Mouse (Mus musculus): ENCODE results near the gene Synrg. TPM values are rescaled to one million over a fixed set of nuclear protein-coding genes. Genes with fewer than 3 reads are reported as not detected.

The Synrg gene
- 33.5 and 34.3 TPM in 2 replicates for polyA plus RNA-seq (2015; fragmentation: Nextera tagmentation; extraction: Ambion mirVana)

DNA sequence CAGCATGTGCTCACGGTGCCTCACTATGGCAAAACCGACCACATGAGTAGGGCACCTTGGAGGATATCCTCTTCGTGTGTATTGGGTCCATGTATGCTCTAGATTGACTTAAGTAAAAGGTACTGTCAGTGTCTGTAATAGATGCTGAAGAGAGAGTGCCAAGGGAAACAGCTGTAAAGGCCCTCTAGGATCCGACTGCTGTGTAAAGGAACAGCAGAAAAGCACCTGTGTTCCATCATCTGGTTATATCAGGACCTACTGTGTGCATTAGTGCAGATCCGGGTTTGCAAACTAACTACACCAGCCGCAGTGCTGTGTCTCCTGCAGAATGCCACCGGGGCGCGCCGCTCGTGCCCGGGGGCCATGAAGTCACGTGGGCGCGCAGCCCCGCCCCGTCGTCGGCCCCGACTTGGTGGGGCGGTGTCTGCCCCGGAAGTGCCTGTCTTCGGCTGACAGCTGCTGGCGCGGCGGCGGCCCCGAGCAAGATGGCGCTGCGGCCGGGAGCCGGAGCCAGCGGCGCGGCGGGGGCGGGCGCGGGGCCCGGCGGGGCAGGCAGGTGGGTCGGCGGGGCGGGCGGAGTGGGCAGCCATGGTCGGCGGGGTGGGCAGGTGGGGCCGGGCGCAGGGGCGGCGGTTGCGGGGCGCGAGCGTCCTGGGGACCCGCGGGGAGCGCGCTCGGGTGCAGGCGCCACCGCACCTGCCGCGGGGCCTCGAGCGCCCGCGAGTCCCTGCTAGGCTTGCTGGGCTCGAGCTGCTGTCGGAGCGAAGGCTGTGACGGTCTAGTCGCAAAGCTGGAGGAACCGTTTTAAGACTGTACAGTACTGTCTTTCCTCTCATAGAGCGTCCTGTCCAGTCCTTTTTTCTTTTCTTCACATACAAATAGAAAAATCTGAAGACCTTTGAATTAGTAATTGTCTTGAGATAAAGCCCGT lies at the start of gene Synrg:
Synrg (plus strand) TSS at position 438 of the 931 bp plus-strand sequence.
- peak within 1 kb of the TSS; percentile 83 for H3K4me3 ChIP-seq
- ATAC-seq (replicated peaks) = peak; percentile 97
- WGBS = 2% methylated on average over 44 of the region's 76 CpGs
- H3K9me3 ChIP-seq = no peaks in the 10 kb centered on the region
- H3K27ac ChIP-seq (replicated peaks) = peak within 1 kb of the TSS; percentile 94
- peaks cover 29% of the 10 kb centered on the region for H3K4me1 ChIP-seq
- H3K27me3 ChIP-seq = no peaks in the 10 kb centered on the region
- H3K36me3 ChIP-seq = peaks cover 34% of the 10 kb centered on the region
- peak within 1 kb of the TSS; percentile 87 for H3K9ac ChIP-seq (replicated peaks)
- H3K4me2 ChIP-seq (replicated peaks) = peak within 1 kb of the TSS; percentile 63

DNA sequence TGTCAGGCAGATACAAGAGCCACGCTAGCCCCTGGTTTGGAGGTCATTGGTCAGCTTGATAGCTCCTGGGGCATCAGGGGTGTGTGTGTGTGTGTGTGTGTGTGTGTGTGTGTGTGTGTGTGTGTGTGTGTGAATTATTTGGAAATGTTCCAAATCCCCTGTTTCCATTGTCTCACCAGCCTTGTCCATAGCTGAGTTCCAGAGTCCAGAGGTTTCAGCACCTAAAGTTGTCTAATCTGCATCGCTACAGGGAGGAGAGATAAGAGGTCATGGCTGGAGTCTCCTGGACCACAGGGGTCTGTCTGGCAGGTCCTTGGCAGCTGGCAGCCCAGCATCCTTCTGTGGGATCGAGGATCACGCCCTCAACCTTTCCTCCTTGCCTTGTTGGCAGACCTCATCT lies 49.7 kb upstream of the Synrg start:
- H3K27ac ChIP-seq (replicated peaks) = no peak overlapping the region
- no peak overlapping the region for H3K4me3 ChIP-seq
- no peaks in the 10 kb centered on the region for H3K27me3 ChIP-seq
- no peak overlapping the region for H3K9ac ChIP-seq (replicated peaks)
- no peaks in the 10 kb centered on the region for H3K9me3 ChIP-seq
- 90% methylated on average over 4 of the region's 4 CpGs for WGBS
- no peak for ATAC-seq (replicated peaks)
- no peaks in the 10 kb centered on the region for H3K4me1 ChIP-seq
- no peak overlapping the region for H3K4me2 ChIP-seq (replicated peaks)
- no peaks in the 10 kb centered on the region for H3K36me3 ChIP-seq

DNA sequence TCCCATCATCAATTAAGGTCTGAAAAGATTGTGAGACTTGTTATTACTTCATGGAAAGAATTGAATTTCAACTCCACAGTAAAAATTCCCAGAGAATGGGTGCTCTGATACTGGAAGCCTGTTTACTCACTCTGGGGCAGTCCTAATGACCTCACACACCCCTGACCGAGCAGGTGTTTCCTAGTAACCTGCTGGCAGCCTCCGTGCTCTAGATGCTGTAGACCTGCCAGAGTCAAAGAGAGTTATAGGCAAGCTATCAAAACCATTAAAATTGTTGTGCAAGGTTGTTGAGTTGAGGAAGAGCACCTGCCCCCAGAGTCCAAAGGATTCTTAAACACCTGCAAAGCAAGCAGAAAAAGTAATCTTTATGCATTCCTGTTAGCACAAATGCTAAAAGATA lies 41.6 kb upstream of the Synrg start:
- no peaks in the 10 kb centered on the region for H3K4me1 ChIP-seq
- H3K4me3 ChIP-seq = no peak overlapping the region
- H3K27me3 ChIP-seq = 0 out of 2 replicates have a peak, but pooled peaks cover 3% of the 10 kb centered on the region
- H3K27ac ChIP-seq (replicated peaks) = no peak overlapping the region
- 72% methylated on average over 2 of the region's 2 CpGs for WGBS
- no peaks in the 10 kb centered on the region for H3K9me3 ChIP-seq
- H3K9ac ChIP-seq (replicated peaks) = no peak overlapping the region
- no peaks in the 10 kb centered on the region for H3K36me3 ChIP-seq
- ATAC-seq (replicated peaks) = no peak
- no peak overlapping the region for H3K4me2 ChIP-seq (replicated peaks)

DNA sequence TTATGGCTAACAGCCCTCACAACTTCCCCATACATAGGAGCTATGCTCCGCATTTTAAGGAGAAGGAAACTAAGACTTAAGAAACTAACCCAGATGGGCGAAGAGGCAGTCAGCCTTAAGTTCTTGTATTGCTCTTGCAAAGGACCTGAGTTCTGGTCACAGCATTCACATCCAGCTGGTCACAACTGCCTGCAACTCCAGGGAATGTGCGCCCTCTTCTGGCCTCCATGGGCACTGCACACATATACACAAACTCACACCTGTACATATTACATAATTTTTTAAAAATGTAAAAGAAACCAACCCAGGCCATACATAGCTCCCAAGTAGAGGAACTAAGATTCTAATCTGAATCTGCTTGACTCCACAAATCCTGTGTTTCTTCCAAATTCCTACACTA lies 37.1 kb upstream of the Synrg start:
- Histone ChIP-seq H3K27ac (replicated peaks) (no peak overlapping the region), H3K4me2 (replicated peaks) (no peak overlapping the region), H3K9me3 (no peaks in the 10 kb centered on the region), H3K4me1 (no peaks in the 10 kb centered on the region), H3K27me3 (0 out of 2 replicates have a peak, but pooled peaks cover 3% of the 10 kb centered on the region), H3K9ac (replicated peaks) (no peak overlapping the region), H3K36me3 (no peaks in the 10 kb centered on the region), H3K4me3 (no peak overlapping the region)
- ATAC-seq (replicated peaks) = no peak
- WGBS = 56% methylated on average over 3 of the region's 3 CpGs

DNA sequence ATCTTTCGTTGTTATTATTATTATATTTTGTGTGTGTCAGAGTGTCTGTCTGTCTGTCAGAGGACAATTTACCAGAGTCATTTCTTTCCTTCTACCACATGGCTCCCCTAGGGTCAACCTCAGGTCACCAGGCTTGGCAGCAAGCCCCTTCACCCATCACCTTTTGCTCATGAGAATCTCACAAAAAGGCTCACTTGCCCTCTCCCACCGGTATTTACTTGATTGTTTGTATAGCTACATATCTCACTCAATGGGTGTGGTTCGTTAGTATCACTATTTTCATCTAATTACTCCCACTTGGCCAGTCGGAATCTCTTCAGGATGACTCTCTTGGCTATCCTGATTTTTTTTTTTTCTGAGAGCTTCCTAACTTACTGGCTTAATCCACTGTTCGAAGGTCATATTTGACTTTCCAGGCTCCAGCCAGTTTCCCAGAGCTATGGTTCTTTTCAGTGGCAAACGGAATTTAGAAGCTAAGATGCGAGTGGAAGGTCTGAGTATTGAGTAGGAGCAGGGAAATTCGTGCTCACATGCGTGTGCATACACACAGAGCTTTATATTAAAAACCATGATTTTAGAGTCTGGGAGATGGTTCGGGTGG lies 31.6 kb upstream of the Synrg start:
- H3K36me3 ChIP-seq = no peaks in the 10 kb centered on the region
- no peak overlapping the region for H3K27ac ChIP-seq (replicated peaks)
- no peaks in the 10 kb centered on the region for H3K4me1 ChIP-seq
- H3K27me3 ChIP-seq = no peaks in the 10 kb centered on the region; the same call in 1 of the 2 replicates
- ATAC-seq (replicated peaks) = no peak
- WGBS = 78% methylated on average over 10 of the region's 10 CpGs
- H3K9ac ChIP-seq (replicated peaks) = no peak overlapping the region
- H3K9me3 ChIP-seq = no peaks in the 10 kb centered on the region
- no peak overlapping the region for H3K4me3 ChIP-seq
- H3K4me2 ChIP-seq (replicated peaks) = no peak overlapping the region

DNA sequence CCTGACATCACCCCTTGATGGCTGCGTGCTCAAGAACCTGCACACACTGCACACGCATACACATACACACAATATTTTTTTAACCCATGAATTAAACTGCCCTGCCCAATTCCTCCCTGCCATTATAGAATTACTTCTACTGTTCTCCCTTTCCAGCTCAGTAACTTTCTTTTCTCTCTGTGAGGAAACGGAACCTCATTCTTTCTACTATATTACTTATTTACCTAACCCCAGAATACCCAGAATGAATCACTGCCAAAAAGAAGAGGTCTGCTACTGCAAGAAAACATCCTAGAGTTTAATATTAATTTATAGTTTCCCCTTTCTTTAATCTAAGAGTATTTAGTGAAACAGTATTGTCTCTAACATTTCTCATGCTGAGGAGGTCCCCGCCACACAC lies 30.9 kb upstream of the Synrg start:
- Histone ChIP-seq H3K4me3 (no peak overlapping the region), H3K9me3 (no peaks in the 10 kb centered on the region), H3K4me1 (no peaks in the 10 kb centered on the region), H3K4me2 (replicated peaks) (no peak overlapping the region), H3K27me3 (no peaks in the 10 kb centered on the region; the same call in 1 of the 2 replicates), H3K27ac (replicated peaks) (no peak overlapping the region), H3K9ac (replicated peaks) (no peak overlapping the region), H3K36me3 (no peaks in the 10 kb centered on the region)
- no peak for ATAC-seq (replicated peaks)
- WGBS = 90% methylated on average over 4 of the region's 4 CpGs

DNA sequence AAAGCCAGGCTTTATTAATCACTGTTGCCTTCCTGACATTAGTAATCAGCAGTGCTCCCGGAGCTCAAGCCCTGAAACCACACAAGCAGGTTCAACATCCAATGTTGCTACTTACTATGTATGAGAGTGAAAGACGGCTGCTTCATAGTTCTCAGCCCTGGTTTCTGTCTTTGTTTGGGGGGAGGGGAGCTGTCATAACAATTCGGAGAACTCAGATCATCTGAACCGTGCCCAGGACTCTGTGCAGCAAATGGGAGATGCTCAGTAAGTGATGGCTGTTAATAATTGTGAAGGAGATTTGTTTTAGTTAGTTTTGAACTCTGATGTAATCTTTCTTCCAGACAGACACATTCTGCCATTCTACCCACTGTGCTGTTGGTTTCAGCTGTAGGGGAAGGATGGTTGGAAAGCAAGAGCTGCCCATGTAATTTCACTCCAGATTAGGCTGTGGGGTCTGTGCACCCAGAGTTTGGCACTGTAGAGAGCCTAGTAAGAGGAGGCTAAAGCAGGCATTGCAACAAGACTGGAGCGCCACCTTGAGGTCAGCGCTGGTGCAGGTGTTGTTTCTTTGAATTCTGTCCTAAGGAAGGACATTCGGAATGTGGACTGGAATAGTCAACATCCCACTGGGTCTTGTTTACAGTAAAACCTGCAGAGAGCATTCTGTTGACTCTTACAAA lies 28.1 kb upstream of the Synrg start:
- H3K4me2 ChIP-seq (replicated peaks) = no peak overlapping the region
- no peaks in the 10 kb centered on the region for H3K9me3 ChIP-seq
- H3K27ac ChIP-seq (replicated peaks) = no peak overlapping the region
- H3K4me1 ChIP-seq = no peaks in the 10 kb centered on the region
- 29% methylated on average over 7 of the region's 7 CpGs for WGBS
- H3K4me3 ChIP-seq = no peak overlapping the region
- no peak for ATAC-seq (replicated peaks)
- H3K9ac ChIP-seq (replicated peaks) = no peak overlapping the region
- peaks cover 6% of the 10 kb centered on the region; the same call in 1 of the 2 replicates for H3K27me3 ChIP-seq
- no peaks in the 10 kb centered on the region for H3K36me3 ChIP-seq

DNA sequence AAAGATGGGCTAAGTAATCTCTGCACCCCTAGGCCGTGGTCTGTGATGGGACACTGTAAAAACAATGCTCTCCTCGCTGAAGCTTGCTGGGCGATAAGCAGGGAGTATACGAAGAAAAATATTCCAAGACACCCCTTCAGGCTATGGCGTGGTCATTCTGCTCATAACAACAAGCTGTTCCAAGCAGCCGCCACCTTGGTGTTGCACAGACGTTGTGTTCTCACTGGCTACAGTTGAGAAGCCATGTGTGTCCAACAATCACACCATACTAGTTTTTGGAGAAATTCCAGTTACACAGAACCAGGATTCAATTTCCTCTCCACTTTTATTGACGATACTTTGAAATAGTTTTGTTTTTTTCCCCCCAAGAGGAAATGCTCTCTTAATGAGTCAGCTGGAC lies 25.7 kb upstream of the Synrg start:
- H3K27ac ChIP-seq (replicated peaks) = no peak overlapping the region
- H3K4me1 ChIP-seq = peaks cover 14% of the 10 kb centered on the region
- H3K36me3 ChIP-seq = no peaks in the 10 kb centered on the region
- H3K9ac ChIP-seq (replicated peaks) = no peak overlapping the region
- H3K4me2 ChIP-seq (replicated peaks) = no peak overlapping the region
- 82% methylated on average over 8 of the region's 8 CpGs for WGBS
- no peak for ATAC-seq (replicated peaks)
- H3K27me3 ChIP-seq = peaks cover 6% of the 10 kb centered on the region; the same call in 1 of the 2 replicates
- no peaks in the 10 kb centered on the region for H3K9me3 ChIP-seq
- H3K4me3 ChIP-seq = no peak overlapping the region

DNA sequence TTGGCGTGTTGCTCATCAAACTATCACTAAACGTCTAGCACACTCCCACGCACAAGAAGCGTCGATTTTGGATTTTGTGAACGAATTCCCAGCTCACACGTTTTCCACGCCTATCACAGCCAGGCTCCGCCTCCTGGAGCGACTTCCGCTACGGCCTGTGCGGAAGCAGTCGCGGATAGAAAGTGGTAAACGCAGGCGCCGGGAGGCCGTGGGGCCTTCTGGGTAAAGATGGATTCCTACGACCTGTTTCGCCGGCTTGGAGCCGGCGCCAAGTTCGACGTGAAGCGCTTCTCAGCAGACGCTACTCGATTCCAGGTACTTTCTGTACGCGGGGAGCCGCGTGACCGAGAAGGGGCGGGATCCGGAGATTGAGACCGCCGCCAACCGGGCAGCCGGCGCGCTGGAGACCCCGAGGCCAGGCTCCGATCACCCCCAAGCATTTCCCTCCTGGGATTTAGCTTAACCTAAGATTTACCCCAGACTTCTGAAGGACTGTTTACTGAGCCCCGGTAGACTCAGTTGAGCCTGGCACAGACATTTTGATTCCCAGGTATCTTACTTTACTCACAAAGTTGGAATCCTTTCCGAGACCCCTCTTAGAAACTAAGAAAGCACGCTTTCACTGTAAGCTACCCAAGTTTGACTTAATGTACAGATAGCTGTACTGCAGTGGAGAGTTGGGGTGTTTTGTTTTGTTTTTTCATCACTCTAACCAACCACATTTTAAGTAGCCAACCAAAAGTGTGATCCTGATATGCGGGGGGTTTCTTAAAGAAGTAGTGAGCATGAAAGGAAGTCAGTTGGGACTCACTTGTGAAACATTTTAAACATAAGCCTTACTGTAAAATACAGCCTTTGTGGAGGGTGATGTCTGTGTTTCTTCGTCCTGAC lies 22.0 kb upstream of the Synrg start, which contains the start of gene Ddx52:
Ddx52 (plus strand) TSS at position 113 of the 891 bp plus-strand sequence.
- ATAC-seq (replicated peaks) = peak; percentile 97
- H3K4me1 ChIP-seq = peaks cover 14% of the 10 kb centered on the region
- H3K9ac ChIP-seq (replicated peaks) = peak within 1 kb of the TSS; percentile 63
- H3K36me3 ChIP-seq = peaks cover 30% of the 10 kb centered on the region
- WGBS = under 1% methylated on average over 49 of the region's 49 CpGs
- peaks cover 6% of the 10 kb centered on the region; the same call in 1 of the 2 replicates for H3K27me3 ChIP-seq
- peak within 1 kb of the TSS; percentile 61 for H3K4me2 ChIP-seq (replicated peaks)
- H3K27ac ChIP-seq (replicated peaks) = peak within 1 kb of the TSS; percentile 62
- H3K4me3 ChIP-seq = peak within 1 kb of the TSS; percentile 61
- H3K9me3 ChIP-seq = no peaks in the 10 kb centered on the region

DNA sequence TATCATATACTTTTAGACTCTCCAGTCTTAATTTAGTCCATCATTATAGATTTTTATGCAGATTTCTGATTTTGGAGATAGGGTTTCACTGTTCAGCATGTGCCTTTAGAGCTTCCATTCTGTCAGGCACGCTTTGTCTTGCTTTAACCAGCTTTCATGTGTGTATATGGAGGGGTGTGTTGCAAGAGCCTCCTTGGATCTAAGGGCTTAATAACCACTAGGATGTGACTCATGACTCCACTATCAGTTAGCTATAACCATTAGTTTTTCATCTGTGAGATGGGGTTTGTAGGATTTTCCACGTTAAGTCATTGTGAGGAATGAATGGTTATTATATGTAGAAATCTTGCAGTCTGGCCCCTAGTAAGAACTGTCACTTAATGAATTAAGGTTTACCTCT lies 7.4 kb upstream of the Synrg start:
- H3K36me3 ChIP-seq = peaks cover 88% of the 10 kb centered on the region
- 97% methylated on average over 2 of the region's 2 CpGs for WGBS
- no peak for ATAC-seq (replicated peaks)

DNA sequence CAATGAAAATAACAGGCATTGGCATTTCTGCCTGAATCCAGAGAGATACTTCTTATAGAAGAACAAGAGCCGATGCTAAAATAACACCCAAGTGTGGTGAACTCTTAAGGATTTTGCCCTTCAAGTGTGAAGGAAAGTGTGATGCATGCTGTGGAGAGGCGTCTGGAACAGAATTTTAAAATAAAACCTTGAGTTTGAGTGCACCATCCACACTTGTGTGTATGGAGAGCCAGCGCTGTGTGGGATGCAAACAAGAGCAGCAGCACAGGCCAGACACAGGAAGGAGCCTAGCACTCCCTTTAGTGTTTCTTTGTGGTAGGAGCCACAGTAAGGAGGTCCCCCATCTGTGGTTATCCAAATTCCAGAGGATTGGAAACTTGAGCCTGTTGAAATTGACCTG lies 2.2 kb upstream of the Synrg start:
- no peak overlapping the region for H3K4me3 ChIP-seq
- no peaks in the 10 kb centered on the region for H3K9me3 ChIP-seq
- H3K27me3 ChIP-seq = no peaks in the 10 kb centered on the region
- no peak overlapping the region for H3K4me2 ChIP-seq (replicated peaks)
- no peak overlapping the region for H3K27ac ChIP-seq (replicated peaks)
- H3K9ac ChIP-seq (replicated peaks) = no peak overlapping the region
- H3K4me1 ChIP-seq = peaks cover 23% of the 10 kb centered on the region
- peaks cover 50% of the 10 kb centered on the region for H3K36me3 ChIP-seq
- 87% methylated on average over 3 of the region's 3 CpGs for WGBS
- ATAC-seq (replicated peaks) = no peak

More for the DNA sequence above, 7.4 kb upstream of the Synrg start:
- Histone ChIP-seq H3K4me3 (no peak overlapping the region), H3K4me1 (no peaks in the 10 kb centered on the region), H3K9ac (replicated peaks) (no peak overlapping the region), H3K9me3 (no peaks in the 10 kb centered on the region), H3K4me2 (replicated peaks) (no peak overlapping the region), H3K27ac (replicated peaks) (no peak overlapping the region), H3K27me3 (no peaks in the 10 kb centered on the region)
